Mouse (Mus musculus) neural tube, embryonic 15.5 days (tissue): Measurements from ENCODE around the gene Fbxw5. TPM values are rescaled to one million over a fixed set of nuclear protein-coding genes. Genes with fewer than 3 reads are reported as not detected.
A peak's percentile ranks its signal among the peaks of the same experiment; 100 is the strongest.

Experiments used
- ATAC-seq: fragments of 200-750 bp; cut with Nextera tagmentation; 2 replicates; pipeline ENCODE4 v1.8.0; 2017; ENCODE audit warnings: mild to moderate bottlenecking, moderate TSS enrichment, moderate library complexity; ENCODE audit not compliant: low FRiP score
- H3K27ac ChIP-seq: fragments of 300-500 bp; sonication (generic); replicated peaks from 2 replicates; pipeline ENCODE4 v1.5.1; 2015; ENCODE audit warnings: mild to moderate bottlenecking, inconsistent platforms
- H3K27me3 ChIP-seq: fragments of 300-500 bp; sonication (generic); replicated peaks from 2 replicates; pipeline ENCODE4 v1.6.1; 2015; ENCODE audit warnings: inconsistent platforms
- H3K36me3 ChIP-seq: fragments of 300-500 bp; sonication (generic); 2 replicates; pipeline ENCODE4 v1.6.1; 2015; ENCODE audit warnings: inconsistent platforms
- H3K4me1 ChIP-seq: fragments of 300-500 bp; sonication (generic); 2 replicates; pipeline ENCODE4 v1.6.1; 2015; ENCODE audit warnings: inconsistent platforms
- H3K4me2 ChIP-seq: fragments of 300-500 bp; sonication (generic); 2 replicates; pipeline ENCODE4 v1.6.1; 2015; ENCODE audit warnings: inconsistent platforms, mild to moderate bottlenecking, moderate library complexity
- H3K4me3 ChIP-seq: fragments of 300-500 bp; sonication (generic); replicated peaks from 2 replicates; pipeline ENCODE4 v1.5.1; 2015; ENCODE audit warnings: mild to moderate bottlenecking, inconsistent platforms
- H3K9ac ChIP-seq: fragments of 300-500 bp; sonication (generic); replicated peaks from 2 replicates; pipeline ENCODE4 v1.6.1; 2015; ENCODE audit warnings: mild to moderate bottlenecking, inconsistent platforms
- H3K9me3 ChIP-seq: fragments of 300-500 bp; sonication (generic); replicated peaks from 2 replicates; pipeline ENCODE4 v1.6.1; 2016; ENCODE audit warnings: inconsistent platforms
- WGBS: fragments of 180-500 bp; shearing (Covaris S2); methylation state at CpG from one replicate; pipeline ENCODE4 v1.1.7; 2015; ENCODE audit warnings: mixed read lengths; 5-methylcytosine and 5-hydroxymethylcytosine counted together
- polyA plus RNA-seq: library from polyadenylated mRNA; unstranded; fragments of >200 nt; fragmentation: Nextera tagmentation; extraction: Ambion mirVana; gene quantifications from 2 replicates; pipeline ENCODE4 v1.2.1, GENCODE M21; 2015

Gene Fbxw5
- polyA plus RNA-seq: 128 and 134 TPM in 2 replicates

GRCm38 (mm10) chr2:25500576-25501405, at the start of gene Fbxw5:
Fbxw5 (plus strand) TSS chr2:25500750.
- peak within 1 kb of the TSS; percentile 83 for H3K4me3 ChIP-seq
- H3K36me3 ChIP-seq: peaks cover 29% of the 10 kb centered on the region
- H3K9ac ChIP-seq: peak within 1 kb of the TSS; percentile 96
- H3K27ac ChIP-seq: peak within 1 kb of the TSS; percentile 86
- H3K4me1 ChIP-seq: peaks cover 18% of the 10 kb centered on the region
- WGBS: under 1% methylated on average over 38 of the region's 44 CpGs
- ATAC-seq: peak; percentile 91
- peak within 1 kb of the TSS; percentile 98 for H3K4me2 ChIP-seq
- no peaks in the 10 kb centered on the region for H3K9me3 ChIP-seq
- no peaks in the 10 kb centered on the region for H3K27me3 ChIP-seq

DNA sequence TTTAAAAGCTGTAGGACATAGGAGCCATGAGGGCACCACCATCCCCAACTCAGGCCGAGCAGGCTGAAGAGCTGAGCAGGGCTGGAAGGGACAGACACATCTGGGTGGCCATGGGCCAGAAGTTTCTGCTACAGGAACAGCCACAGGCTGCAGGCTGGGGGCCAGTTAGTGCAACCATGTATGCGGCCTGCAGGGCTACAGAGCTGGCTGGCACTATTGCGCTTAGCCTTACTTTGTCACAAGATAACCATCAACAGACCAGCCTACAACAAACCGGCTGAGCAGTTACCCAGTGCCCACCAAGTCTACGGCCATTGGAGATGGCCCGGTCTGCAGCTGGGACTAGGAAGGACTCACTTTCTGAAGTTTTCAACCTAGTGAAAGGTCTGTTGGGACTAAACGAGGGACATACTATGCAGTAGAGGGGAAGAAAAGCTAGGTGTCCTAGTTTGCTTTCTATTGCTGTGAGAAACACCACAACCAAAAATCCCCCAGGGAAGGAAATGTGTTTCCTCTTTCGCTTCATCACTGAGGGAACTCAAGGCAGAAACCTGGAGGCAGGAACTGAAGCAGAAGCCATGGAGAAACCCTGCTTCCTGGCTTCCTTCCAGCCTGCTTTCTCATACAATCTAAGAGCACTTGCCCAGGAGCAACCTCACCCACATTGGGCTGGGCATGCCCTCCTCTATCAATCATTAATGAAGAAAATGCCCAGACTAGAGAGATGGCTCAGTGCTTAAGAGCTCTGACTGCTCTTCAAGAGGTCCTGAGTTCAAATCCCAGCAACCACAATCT, 49.5 kb upstream of the Fbxw5 start:
- H3K27me3 ChIP-seq: no peaks in the 10 kb centered on the region
- WGBS: 90% methylated on average over 8 of the region's 8 CpGs
- no peak overlapping the region for H3K4me3 ChIP-seq
- H3K36me3 ChIP-seq: peaks cover 27% of the 10 kb centered on the region
- no peak overlapping the region for H3K9ac ChIP-seq
- H3K27ac ChIP-seq: no peak overlapping the region
- no peaks in the 10 kb centered on the region for H3K4me1 ChIP-seq
- H3K4me2 ChIP-seq: no peak overlapping the region
- no peaks in the 10 kb centered on the region for H3K9me3 ChIP-seq
- no peak for ATAC-seq

DNA sequence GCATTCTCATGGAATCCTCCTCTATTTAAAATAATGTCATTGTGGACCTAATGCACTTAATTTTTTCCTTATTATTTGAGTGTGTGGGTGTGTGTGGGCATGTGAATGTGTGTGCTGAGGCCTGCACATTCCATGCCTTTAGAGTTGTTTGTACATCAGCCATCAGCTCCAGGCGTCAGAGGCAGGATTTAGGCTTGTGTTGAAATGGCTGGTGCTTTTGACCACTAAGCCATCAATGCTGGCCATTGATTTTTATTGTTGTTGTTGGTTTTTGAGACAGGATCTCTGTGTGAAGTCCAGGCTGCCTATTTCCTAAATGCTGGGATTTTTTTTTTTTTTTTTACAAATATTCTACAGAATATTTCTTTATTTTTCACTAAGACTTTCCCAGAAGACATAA, 47.6 kb upstream of the Fbxw5 start:
- 43% methylated on average over 1 of the region's 1 CpGs for WGBS
- no peaks in the 10 kb centered on the region for H3K4me1 ChIP-seq
- no peaks in the 10 kb centered on the region for H3K9me3 ChIP-seq
- no peak overlapping the region for H3K4me3 ChIP-seq
- H3K36me3 ChIP-seq: peaks cover 13% of the 10 kb centered on the region
- ATAC-seq: no peak
- H3K9ac ChIP-seq: no peak overlapping the region
- no peak overlapping the region for H3K27ac ChIP-seq
- H3K4me2 ChIP-seq: no peak overlapping the region
- H3K27me3 ChIP-seq: no peaks in the 10 kb centered on the region

GRCm38 (mm10) chr2:25456205-25456953, 44.2 kb upstream of the Fbxw5 start, which contains the start of gene Clic3:
Clic3 (plus strand) TSS chr2:25456838.
- H3K4me3 ChIP-seq: no peak within 1 kb of the TSS
- no peak within 1 kb of the TSS for H3K27ac ChIP-seq
- H3K9ac ChIP-seq: no peak within 1 kb of the TSS
- H3K4me2 ChIP-seq: no peak within 1 kb of the TSS
- WGBS: 69% methylated on average over 14 of the region's 14 CpGs
- no peaks in the 10 kb centered on the region for H3K27me3 ChIP-seq
- peaks cover 20% of the 10 kb centered on the region for H3K4me1 ChIP-seq
- no peaks in the 10 kb centered on the region for H3K9me3 ChIP-seq
- ATAC-seq: no peak
- peaks cover 13% of the 10 kb centered on the region for H3K36me3 ChIP-seq

- Histone ChIP-seq H3K27me3 (no peaks in the 10 kb centered on the region), H3K4me3 (no peak overlapping the region), H3K36me3 (peaks cover 13% of the 10 kb centered on the region), H3K9ac (no peak overlapping the region), H3K4me1 (peaks cover 26% of the 10 kb centered on the region), H3K9me3 (no peaks in the 10 kb centered on the region), H3K4me2 (no peak overlapping the region), H3K27ac (no peak overlapping the region)
- WGBS: 88% methylated on average over 9 of the region's 9 CpGs
- no peak for ATAC-seq
Observed at GRCm38 (mm10) chr2:25457022-25457896, 43.3 kb upstream of the Fbxw5 start.

DNA sequence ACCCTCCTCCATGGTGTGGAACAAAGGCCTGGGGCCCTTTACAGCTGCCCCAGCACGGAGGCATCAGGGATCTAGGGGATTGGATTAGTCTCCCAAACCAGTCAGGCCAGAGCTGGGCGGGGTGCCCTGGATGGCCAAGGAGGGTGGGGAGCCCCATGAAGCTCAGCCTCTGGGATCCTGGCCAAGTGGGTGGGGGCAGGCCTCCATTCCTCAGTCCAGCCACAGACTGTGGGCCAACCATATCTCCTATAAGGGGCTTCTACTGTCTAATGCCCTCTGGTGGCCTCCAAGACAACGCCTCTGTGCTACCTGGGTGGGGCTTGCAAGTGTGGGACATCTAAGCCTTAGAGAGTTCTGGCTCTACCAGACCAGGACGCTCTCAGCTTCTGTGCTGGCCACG, 41.6 kb upstream of the Fbxw5 start:
- Histone ChIP-seq H3K4me3 (no peak overlapping the region; the same call in 1 of the 2 replicates), H3K9ac (0 out of 2 replicates have a peak overlapping the region, but pooled peaks have one; percentile 78)
- WGBS: 80% methylated on average over 5 of the region's 5 CpGs

GRCm38 (mm10) chr2:25460135-25460534, 40.4 kb upstream of the Fbxw5 start:
- peak overlapping the region; percentile 90 for H3K4me2 ChIP-seq
- H3K9ac ChIP-seq: peak overlapping the region; percentile 78
- ATAC-seq: peak; percentile 21
- H3K36me3 ChIP-seq: peaks cover 13% of the 10 kb centered on the region
- 31% methylated on average over 5 of the region's 5 CpGs for WGBS
- H3K27ac ChIP-seq: peak overlapping the region; percentile 97
- H3K27me3 ChIP-seq: no peaks in the 10 kb centered on the region
- H3K4me3 ChIP-seq: peak overlapping the region; percentile 83
- peaks cover 26% of the 10 kb centered on the region for H3K4me1 ChIP-seq
- no peaks in the 10 kb centered on the region for H3K9me3 ChIP-seq

More for the DNA sequence above, 41.6 kb upstream of the Fbxw5 start:
- Histone ChIP-seq H3K4me2 (peak overlapping the region; percentile 90), H3K36me3 (peaks cover 13% of the 10 kb centered on the region), H3K27me3 (no peaks in the 10 kb centered on the region), H3K27ac (no peak overlapping the region), H3K4me1 (peaks cover 26% of the 10 kb centered on the region), H3K9me3 (no peaks in the 10 kb centered on the region)
- ATAC-seq: no peak

DNA sequence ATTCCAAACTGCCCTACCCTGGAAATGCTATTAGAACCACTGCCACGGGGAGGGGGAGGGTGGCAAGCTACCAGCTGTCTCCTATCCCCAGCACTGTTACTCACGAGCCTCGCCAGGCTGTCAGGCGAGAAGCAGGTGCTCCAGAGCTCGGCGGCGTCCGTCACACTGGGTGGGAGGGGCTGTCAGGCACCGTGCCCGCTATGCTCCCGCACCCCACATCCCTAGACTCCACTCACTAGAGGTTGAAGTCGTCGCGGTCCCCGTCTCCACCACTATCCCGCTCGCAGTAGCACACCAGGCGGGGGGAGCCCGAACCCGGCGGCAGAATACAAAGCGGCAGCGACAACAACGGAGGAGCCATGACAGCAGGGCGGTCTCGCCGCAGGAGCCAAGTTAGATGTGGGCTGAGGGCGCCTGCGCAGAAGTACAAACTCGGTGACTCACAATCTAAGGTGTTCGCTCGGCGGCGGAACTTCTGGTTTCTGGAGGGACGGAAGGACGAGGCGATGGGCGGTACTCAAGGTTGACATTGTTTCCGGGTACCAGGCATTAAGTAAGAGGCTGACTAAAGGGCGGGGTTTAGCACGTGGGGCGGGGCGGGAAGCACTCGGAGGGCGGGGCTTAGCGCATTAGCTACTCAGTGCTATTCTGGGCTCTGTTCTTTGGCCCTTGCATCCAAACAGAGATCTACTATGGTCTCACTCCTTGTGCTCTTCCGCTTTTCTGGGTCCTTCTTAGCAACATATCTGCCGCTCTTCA, 39.8 kb upstream of the Fbxw5 start, which contains the start of gene Paxx:
Gene Paxx (minus strand): TSS at position 544 of the 759 bp plus-strand sequence.
- Histone ChIP-seq H3K4me2 (peak within 1 kb of the TSS; percentile 90), H3K4me3 (peak within 1 kb of the TSS; percentile 83), H3K27ac (peak within 1 kb of the TSS; percentile 97), H3K4me1 (peaks cover 26% of the 10 kb centered on the region), H3K36me3 (peaks cover 13% of the 10 kb centered on the region), H3K9me3 (no peaks in the 10 kb centered on the region), H3K27me3 (no peaks in the 10 kb centered on the region), H3K9ac (peak within 1 kb of the TSS; percentile 78)
- ATAC-seq: peak; percentile 91
- WGBS: under 1% methylated on average over 48 of the region's 48 CpGs

GRCm38 (mm10) chr2:25461407-25461806, 39.1 kb upstream of the Fbxw5 start:
- Histone ChIP-seq H3K4me3 (peak overlapping the region; percentile 83), H3K36me3 (peaks cover 13% of the 10 kb centered on the region), H3K9me3 (no peaks in the 10 kb centered on the region), H3K9ac (peak overlapping the region; percentile 78), H3K27me3 (no peaks in the 10 kb centered on the region), H3K4me1 (peaks cover 26% of the 10 kb centered on the region), H3K4me2 (peak overlapping the region; percentile 90), H3K27ac (peak overlapping the region; percentile 97)
- ATAC-seq: peak; percentile 3; the same call in 1 of the 2 replicates
- 25% methylated on average over 3 of the region's 3 CpGs for WGBS

GRCm38 (mm10) chr2:25463630-25464029, 36.9 kb upstream of the Fbxw5 start:
- no peak overlapping the region for H3K27ac ChIP-seq
- no peaks in the 10 kb centered on the region for H3K27me3 ChIP-seq
- no peak overlapping the region for H3K4me3 ChIP-seq
- peaks cover 26% of the 10 kb centered on the region for H3K4me1 ChIP-seq
- H3K9ac ChIP-seq: no peak overlapping the region
- H3K36me3 ChIP-seq: peaks cover 3% of the 10 kb centered on the region
- H3K4me2 ChIP-seq: no peak overlapping the region
- no peak for ATAC-seq
- no peaks in the 10 kb centered on the region for H3K9me3 ChIP-seq
- WGBS: 95% methylated on average over 3 of the region's 3 CpGs
